In the genomic region with DNA sequence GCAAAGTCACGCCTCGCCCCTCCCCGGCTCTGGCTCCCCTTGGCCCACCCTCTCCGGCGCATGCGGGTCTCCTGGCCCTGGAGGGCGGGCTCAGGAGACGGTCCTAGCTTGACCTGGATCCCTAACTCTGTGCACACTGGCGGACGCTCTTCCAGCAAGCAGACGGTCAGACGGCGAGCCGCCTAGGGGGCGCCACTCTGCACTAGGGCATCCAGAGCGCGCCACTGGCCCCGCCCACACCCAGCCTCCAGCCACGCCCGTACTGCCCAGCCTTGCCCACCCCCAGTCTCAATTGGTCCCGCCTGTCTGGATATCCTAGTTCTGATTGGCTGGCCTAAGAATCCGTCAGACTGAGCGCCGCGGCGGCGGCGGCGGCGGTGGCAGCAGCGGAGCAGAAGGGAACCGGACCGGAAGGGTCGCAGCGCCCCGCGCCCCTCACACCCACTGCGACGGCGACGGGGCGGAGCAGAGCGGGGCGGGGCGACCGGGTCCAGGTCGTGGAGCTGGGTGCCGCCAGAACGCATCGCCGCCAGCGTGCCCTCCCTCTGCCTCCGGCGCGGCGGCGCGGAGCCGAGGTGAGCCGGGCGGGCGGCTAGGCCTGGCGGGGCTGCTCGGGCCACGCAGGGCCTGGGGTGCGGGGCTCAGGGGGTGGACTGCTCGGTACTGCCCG, we compare ENCODE assay signal across 8 mouse cellular contexts. TPM values are rescaled to one million over a fixed set of nuclear protein-coding genes. Genes with fewer than 3 reads are reported as not detected.
DNase-seq lines count a peak whose midpoint lies in the region; ATAC-seq and TF ChIP-seq lines count a peak whose summit lies in the region.

A gene (plus strand): TSS at position 351 of the 670 bp plus-strand sequence.

- peak; percentile 98 for ATAC-seq in embryonic facial prominence, embryonic 14.5 days (ENCODE audit: low read depth)
- ATAC-seq in limb, embryonic 13.5 days (ENCODE audit: low FRiP score, low read depth), result peak; percentile 98
- ATAC-seq in midbrain, embryonic 16.5 days, result peak; percentile 98

- H3K36me3 ChIP-seq in embryonic facial prominence, embryonic 14.5 days (ENCODE audit: control insufficient read depth, insufficient read depth, low read length), result no peaks in the 10 kb centered on the region
- H3K36me3 ChIP-seq in heart, adult 2 months (ENCODE audit: control insufficient read depth, insufficient read depth, low read length), result no peaks in the 10 kb centered on the region
- peaks cover 15% of the 10 kb centered on the region for H3K36me3 ChIP-seq in limb, embryonic 13.5 days
- H3K36me3 ChIP-seq in midbrain, embryonic 16.5 days (ENCODE audit: control insufficient read depth, insufficient read depth, low read length), result no peaks in the 10 kb centered on the region

- 0 out of 2 replicates have a peak, but pooled peaks have one; percentile 57 for TF ChIP-seq POLR2A in heart, adult 2 months (IDR thresholded peaks at IDR 0.05; ENCODE audit: insufficient read depth, low read depth, low read length)

- DNase-seq in 3T3-L1 (ENCODE audit: low read depth, low spot score), result peak; percentile 96
- DNase-seq in adrenal gland, postnatal 4 days (ENCODE audit: low spot score in 2 of 2), result peak; percentile 96
- peak; percentile 98 for DNase-seq in embryonic facial prominence, embryonic 14.5 days (ENCODE audit: low spot score)
- peak; percentile 98 for DNase-seq in heart, adult 2 months
- peak; percentile 98 to 99 for DNase-seq in kidney, adult 8-10 months
- peak; percentile 96 to 99 for DNase-seq in spleen, postnatal 10 days (ENCODE audit: low spot score in 2 of 2)

- peak within 1 kb of the TSS; percentile 72 for H3K27ac ChIP-seq in embryonic facial prominence, embryonic 14.5 days (replicated peaks; ENCODE audit: low read depth, low read length)
- peak within 1 kb of the TSS; percentile 78 for H3K27ac ChIP-seq in heart, adult 2 months
- peak within 1 kb of the TSS; percentile 72 for H3K27ac ChIP-seq in limb, embryonic 13.5 days
- H3K27ac ChIP-seq in midbrain, embryonic 16.5 days (ENCODE audit: low read length), result peak within 1 kb of the TSS; percentile 85

- TF ChIP-seq EP300 in heart, adult 2 months (IDR thresholded peaks at IDR 0.05; ENCODE audit: insufficient read depth, low read depth, low read length), result no peak

- peaks cover 21% of the 10 kb centered on the region; the same call in 1 of the 2 replicates for H3K4me1 ChIP-seq in embryonic facial prominence, embryonic 14.5 days (ENCODE audit: control insufficient read depth, insufficient read depth, low read length)
- peaks cover 5% of the 10 kb centered on the region for H3K4me1 ChIP-seq in heart, adult 2 months (ENCODE audit: control insufficient read depth, insufficient read depth, low read length)
- H3K4me1 ChIP-seq in limb, embryonic 13.5 days, result peaks cover 23% of the 10 kb centered on the region
- H3K4me1 ChIP-seq in midbrain, embryonic 16.5 days (ENCODE audit: control insufficient read depth, insufficient read depth, low read length), result peaks cover 24% of the 10 kb centered on the region

- peak within 1 kb of the TSS; percentile 92 for H3K9ac ChIP-seq in embryonic facial prominence, embryonic 14.5 days (ENCODE audit: low read depth, low read length)
- peak within 1 kb of the TSS; percentile 97 for H3K9ac ChIP-seq in heart, adult 2 months (ENCODE audit: low read depth, low read length)
- peak within 1 kb of the TSS; percentile 92 for H3K9ac ChIP-seq in limb, embryonic 13.5 days
- H3K9ac ChIP-seq in midbrain, embryonic 16.5 days (ENCODE audit: low read depth, low read length), result peak within 1 kb of the TSS; percentile 96

- under 1% methylated on average over 20 of the region's 68 CpGs for WGBS in embryonic facial prominence, embryonic 14.5 days
- WGBS in heart, adult 2 months, result 1% methylated on average over 67 of the region's 68 CpGs
- WGBS in limb, embryonic 13.5 days, result under 1% methylated on average over 62 of the region's 68 CpGs
- under 1% methylated on average over 67 of the region's 68 CpGs for WGBS in midbrain, embryonic 16.5 days

- intact Hi-C loops in heart, adult 2 months (cut with DNase I), result loop anchor here (2.0 to 5.0 kb wide), 2 partner anchors 134 to 194 kb away; a partner anchor contains a TSS

- no peaks in the 10 kb centered on the region for H3K9me3 ChIP-seq in embryonic facial prominence, embryonic 14.5 days (ENCODE audit: control insufficient read depth, low read length)
- no peaks in the 10 kb centered on the region for H3K9me3 ChIP-seq in limb, embryonic 13.5 days
- no peaks in the 10 kb centered on the region for H3K9me3 ChIP-seq in midbrain, embryonic 16.5 days (replicated peaks; ENCODE audit: control insufficient read depth, low read length, poor library complexity, severe bottlenecking)

- H3K27me3 ChIP-seq in embryonic facial prominence, embryonic 14.5 days (replicated peaks; ENCODE audit: control insufficient read depth, insufficient read depth, low read length), result no peaks in the 10 kb centered on the region
- H3K27me3 ChIP-seq in heart, adult 2 months (ENCODE audit: control insufficient read depth, insufficient read depth, low read length), result no peaks in the 10 kb centered on the region
- no peaks in the 10 kb centered on the region for H3K27me3 ChIP-seq in limb, embryonic 13.5 days
- no peaks in the 10 kb centered on the region for H3K27me3 ChIP-seq in midbrain, embryonic 16.5 days (ENCODE audit: control insufficient read depth, insufficient read depth, low read depth, low read length)

- peak within 1 kb of the TSS; percentile 93 for H3K4me3 ChIP-seq in embryonic facial prominence, embryonic 14.5 days (ENCODE audit: low read depth, low read length)
- peak within 1 kb of the TSS; percentile 97 for H3K4me3 ChIP-seq in heart, adult 2 months
- peak within 1 kb of the TSS; percentile 96 for H3K4me3 ChIP-seq in limb, embryonic 13.5 days
- H3K4me3 ChIP-seq in midbrain, embryonic 16.5 days (ENCODE audit: low read depth, low read length), result peak within 1 kb of the TSS; percentile 93

- H3K4me2 ChIP-seq in embryonic facial prominence, embryonic 14.5 days (ENCODE audit: low read depth, low read length), result peak within 1 kb of the TSS; percentile 75
- H3K4me2 ChIP-seq in limb, embryonic 13.5 days (replicated peaks), result peak within 1 kb of the TSS; percentile 87
- peak within 1 kb of the TSS; percentile 80 for H3K4me2 ChIP-seq in midbrain, embryonic 16.5 days (ENCODE audit: low read length)

- H3K79me2 ChIP-seq in heart, adult 2 months (replicated peaks; ENCODE audit: control insufficient read depth, insufficient read depth, low read length), result peaks cover 2% of the 10 kb centered on the region

- TF ChIP-seq CTCF in heart, adult 2 months (IDR thresholded peaks at IDR 0.05), result peak; percentile 92

RNA-seq across cellular contexts. Expression of the gene that starts here (rescaled TPM):
- total RNA-seq in adrenal gland, postnatal 4 days (2021), result 10 to 100 TPM; 83.2 to 86.1 TPM
- polyA plus RNA-seq in embryonic facial prominence, embryonic 14.5 days (2014; fragmentation: Nextera tagmentation; extraction: Ambion mirVana), result 41.7 and 43.0 TPM in 2 replicates
- 10 to 100 TPM; 39.3 to 40.8 TPM for total RNA-seq in heart, adult 2 months (2021)
- polyA plus RNA-seq in heart, adult 2 months (2012; rRNA removed), result 17.3 and 32.5 TPM in 2 replicates
- 36.1 and 38.2 TPM in 2 replicates for polyA plus RNA-seq in limb, embryonic 13.5 days (2015; fragmentation: Nextera tagmentation; extraction: Ambion mirVana)
- 64.2 and 71.4 TPM in 2 replicates for polyA plus RNA-seq in midbrain, embryonic 16.5 days (2015; fragmentation: Nextera tagmentation; extraction: Ambion mirVana)

Comparison
In these comparisons a context has a peak if more than half of its experiments do, and no peak if none do; other contexts are left out.
1. Peak in every context shown above with its lines: DNase-seq, ATAC-seq, H3K4me3 ChIP-seq and H3K27ac ChIP-seq.